Mouse (Mus musculus) hindbrain, postnatal 0 days (tissue): ENCODE measurements around the gene Mvp. TPM values are rescaled to one million over a fixed set of nuclear protein-coding genes. Genes with fewer than 3 reads are reported as not detected.

Experiments used
- ATAC-seq: fragments of 200-750 bp; cut with Nextera tagmentation; 2 replicates; pipeline ENCODE4 v1.8.0; 2017; ENCODE audit warnings: mild to moderate bottlenecking, moderate TSS enrichment, moderate library complexity
- DNase-seq: peaks from one replicate; pipeline ENCODE4 v3.0.0-alpha.2; 2015; ENCODE audit warnings: low spot score
- H3K27ac ChIP-seq: fragments of 300-500 bp; sonication (generic); 2 replicates; pipeline ENCODE4 v1.5.1; 2014; ENCODE audit warnings: mild to moderate bottlenecking
- H3K27me3 ChIP-seq: fragments of 300-500 bp; sonication (generic); 2 replicates; pipeline ENCODE4 v1.6.1; 2014; ENCODE audit warnings: low read length, mixed read lengths; ENCODE audit not compliant: insufficient read depth
- H3K36me3 ChIP-seq: fragments of 300-500 bp; sonication (generic); 2 replicates; pipeline ENCODE4 v1.6.1; 2014; ENCODE audit warnings: low read length, mixed read lengths; ENCODE audit not compliant: insufficient read depth
- H3K4me1 ChIP-seq: fragments of 300-500 bp; sonication (generic); 2 replicates; pipeline ENCODE4 v1.6.1; 2014; ENCODE audit warnings: antibody characterized with exemption, low read length, mixed read lengths; ENCODE audit not compliant: insufficient read depth
- H3K4me2 ChIP-seq: fragments of 300-500 bp; sonication (generic); 2 replicates; pipeline ENCODE4 v1.6.1; 2014; ENCODE audit warnings: low read depth, mild to moderate bottlenecking, low read length, moderate library complexity, mixed read lengths
- H3K4me3 ChIP-seq: fragments of 300-500 bp; sonication (generic); 2 replicates; pipeline ENCODE4 v1.5.1; 2014; ENCODE audit warnings: low read length
- H3K9ac ChIP-seq: fragments of 300-500 bp; sonication (generic); replicated peaks from 2 replicates; pipeline ENCODE4 v1.6.1; 2014; ENCODE audit warnings: mild to moderate bottlenecking, low read length, moderate library complexity, mixed read lengths
- H3K9me3 ChIP-seq: fragments of 300-500 bp; sonication (generic); 2 replicates; pipeline ENCODE4 v1.6.1; 2016; ENCODE audit warnings: low read length, mixed read lengths
- CTCF ChIP-seq: IDR thresholded peaks from 2 replicates; pipeline ENCODE4 v1.5.1; 2016; ENCODE audit warnings: antibody characterized with exemption, control low read depth, low read depth
- WGBS: fragments of 180-500 bp; shearing (Covaris S2); extraction: QIAGEN DNeasy Blood & Tissue Kit; methylation state at CpG from one replicate; pipeline ENCODE4 v1.1.7; 2014; 5-methylcytosine and 5-hydroxymethylcytosine counted together
- polyA plus RNA-seq: library from polyadenylated mRNA; unstranded; fragments of >200 nt; fragmentation: Nextera tagmentation; extraction: Ambion mirVana; gene quantifications from 2 replicates; pipeline ENCODE4 v1.2.1, GENCODE M21; 2015
- total RNA-seq: library from RNA; depleted of rRNA; stranded (reverse); fragments of >200 nt; gene quantifications from 2 replicates; pipeline ENCODE4 v1.2.3, GENCODE M21; 2014

Mvp gene
- total and polyA plus RNA-seq, 2 experiments from 2014 or later: 5.5 to 6.9 TPM

GRCm38 (mm10) chr7:127026984-127027726, 12.7 kb upstream of the Mvp start, which contains the start of gene Maz:
Maz (minus strand) TSS chr7:127027037.
- peak within 1 kb of the TSS; percentile 88 for H3K4me3 ChIP-seq
- peak within 1 kb of the TSS; percentile 99 for H3K27ac ChIP-seq
- under 1% methylated on average over 48 of the region's 63 CpGs for WGBS
- H3K4me2 ChIP-seq: peak within 1 kb of the TSS; percentile 87
- no peaks in the 10 kb centered on the region for H3K9me3 ChIP-seq
- TF ChIP-seq CTCF: 0 out of 2 replicates have a peak, but pooled peaks have one; percentile 8
- H3K9ac ChIP-seq: peak within 1 kb of the TSS; percentile 99
- peak; percentile 96 for ATAC-seq
- DNase-seq: peak; percentile 100
- H3K4me1 ChIP-seq: peaks cover 28% of the 10 kb centered on the region
- peaks cover 16% of the 10 kb centered on the region; the same call in 1 of the 2 replicates for H3K36me3 ChIP-seq
- no peaks in the 10 kb centered on the region for H3K27me3 ChIP-seq

GRCm38 (mm10) chr7:127026616-127026983, 12.2 kb upstream of the Mvp start:
- Histone ChIP-seq H3K4me2 (peak overlapping the region; percentile 87), H3K4me3 (peak overlapping the region; percentile 88), H3K4me1 (peaks cover 30% of the 10 kb centered on the region), H3K36me3 (peaks cover 19% of the 10 kb centered on the region; the same call in 1 of the 2 replicates), H3K27ac (peak overlapping the region; percentile 99), H3K9me3 (no peaks in the 10 kb centered on the region), H3K27me3 (no peaks in the 10 kb centered on the region), H3K9ac (peak overlapping the region; percentile 99)
- DNase-seq: no peak
- no peak; the same call in 1 of the 2 replicates for ATAC-seq
- TF ChIP-seq CTCF: no peak
- WGBS: no CpG with 5 or more reads among the region's 48 CpGs

- Histone ChIP-seq H3K27ac (peak overlapping the region; percentile 99), H3K9me3 (no peaks in the 10 kb centered on the region), H3K9ac (peak overlapping the region; percentile 99), H3K4me2 (peak overlapping the region; percentile 87), H3K4me1 (peaks cover 30% of the 10 kb centered on the region), H3K4me3 (peak overlapping the region; percentile 88), H3K36me3 (peaks cover 19% of the 10 kb centered on the region; the same call in 1 of the 2 replicates), H3K27me3 (no peaks in the 10 kb centered on the region)
- peak; percentile 5; the same call in 1 of the 2 replicates for ATAC-seq
- TF ChIP-seq CTCF: peak; percentile 17; the same call in 1 of the 2 replicates
- 3% methylated on average over 13 of the region's 48 CpGs for WGBS
- peak; percentile 72 for DNase-seq
These were observed 11.8 kb upstream of the Mvp start for GRCm38 (mm10) chr7:127026161-127026600.

- H3K27me3 ChIP-seq: no peaks in the 10 kb centered on the region
- peak; percentile 55 for DNase-seq
These were observed 11.2 kb upstream of the Mvp start for GRCm38 (mm10) chr7:127025556-127026160.

GRCm38 (mm10) chr7:127024755-127025555, 10.5 kb upstream of the Mvp start:
- Histone ChIP-seq H3K4me2 (peak overlapping the region; percentile 87), H3K4me3 (peak overlapping the region; percentile 88), H3K9me3 (no peaks in the 10 kb centered on the region), H3K4me1 (peaks cover 33% of the 10 kb centered on the region), H3K27ac (peak overlapping the region; percentile 99), H3K36me3 (peaks cover 19% of the 10 kb centered on the region; the same call in 1 of the 2 replicates), H3K27me3 (no peaks in the 10 kb centered on the region), H3K9ac (peak overlapping the region; percentile 99)
- DNase-seq (peak; percentile 92), ATAC-seq (peak; percentile 34)
- WGBS: under 1% methylated on average over 28 of the region's 30 CpGs
- TF ChIP-seq CTCF: peak; percentile 82

More at GRCm38 (mm10) chr7:127025556-127026160, 11.2 kb upstream of the Mvp start:
- under 1% methylated on average over 58 of the region's 65 CpGs for WGBS
- ATAC-seq: no peak
- H3K36me3 ChIP-seq: peaks cover 19% of the 10 kb centered on the region; the same call in 1 of the 2 replicates
- H3K4me3 ChIP-seq: peak overlapping the region; percentile 88
- no peak for TF ChIP-seq CTCF
- H3K4me2 ChIP-seq: peak overlapping the region; percentile 87
- peak overlapping the region; percentile 99 for H3K27ac ChIP-seq
- H3K9ac ChIP-seq: peak overlapping the region; percentile 99
- H3K9me3 ChIP-seq: no peaks in the 10 kb centered on the region
- peaks cover 30% of the 10 kb centered on the region for H3K4me1 ChIP-seq
